Mouse (Mus musculus) MEL (cell line): Measurements from ENCODE around the gene Cckar. TPM values are rescaled to one million over a fixed set of nuclear protein-coding genes. Genes with fewer than 3 reads are reported as not detected.

Source experiments
- DNase-seq: peaks from one replicate; pipeline ENCODE4 v3.0.0; 2011; ENCODE audit warnings: low read depth, low spot score
- H3K27ac ChIP-seq: 2 replicates; pipeline ENCODE4 v1.5.1; 2012; ENCODE audit warnings: low read depth, mild to moderate bottlenecking, control low read depth, low read length, moderate library complexity; ENCODE audit not compliant: control insufficient read depth
- H3K27me3 ChIP-seq, 2 experiments: fragments of 150-350 bp in 1 of 2; sonication (generic) in 1 of 2; 2 replicates each; pipeline ENCODE4 v1.6.1; 2012; ENCODE audit warnings: low read length in 2 of 2, mild to moderate bottlenecking in 2 of 2, improper control_type of control experiment in 1 of 2, moderate library complexity in 1 of 2; ENCODE audit not compliant: insufficient read depth in 2 of 2, control insufficient read depth in 1 of 2
- H3K36me3 ChIP-seq, 2 experiments: 2 replicates each; pipeline ENCODE4 v1.6.1; 2012 to 2014; ENCODE audit warnings: low read length in 2 of 2, improper control_type of control experiment in 1 of 2, inconsistent platforms in 1 of 2, mild to moderate bottlenecking in 1 of 2; ENCODE audit not compliant: insufficient read depth in 2 of 2, control insufficient read depth in 1 of 2
- H3K4me1 ChIP-seq, 2 experiments: fragments of 150-350 bp in 1 of 2; sonication (generic) in 1 of 2; 2 replicates each; pipeline ENCODE4 v1.6.1; 2012; ENCODE audit warnings: low read length in 2 of 2, improper control_type of control experiment in 1 of 2, mild to moderate bottlenecking in 1 of 2; ENCODE audit not compliant: insufficient read depth in 2 of 2, control insufficient read depth in 1 of 2
- H3K4me3 ChIP-seq, 2 experiments: fragments of 150-350 bp in 1 of 2; sonication (generic) in 1 of 2; 2 replicates each; pipeline ENCODE4 v1.5.1; 2012; ENCODE audit warnings: low read depth in 2 of 2, low read length in 2 of 2, mild to moderate bottlenecking in 2 of 2, moderate library complexity in 2 of 2, control low read depth in 1 of 2, improper control_type of control experiment in 1 of 2; ENCODE audit not compliant: control insufficient read depth in 1 of 2, insufficient read depth in 1 of 2
- H3K79me2 ChIP-seq: 2 replicates; pipeline ENCODE4 v1.6.1; 2012; ENCODE audit warnings: mild to moderate bottlenecking, low read length, moderate library complexity; ENCODE audit not compliant: control insufficient read depth, poor library complexity, insufficient read depth
- H3K9ac ChIP-seq: 2 replicates; pipeline ENCODE4 v1.6.1; 2012; ENCODE audit warnings: low read depth, mild to moderate bottlenecking, control low read depth, low read length, moderate library complexity; ENCODE audit not compliant: control insufficient read depth, poor library complexity, severe bottlenecking
- H3K9me3 ChIP-seq: fragments of 150-350 bp; sonication (generic); replicated peaks from 2 replicates; pipeline ENCODE4 v1.6.1; 2012; ENCODE audit warnings: mild to moderate bottlenecking, low read length, improper control_type of control experiment, moderate library complexity; ENCODE audit not compliant: insufficient read depth
- BHLHE40 ChIP-seq: IDR thresholded peaks from 2 replicates; pipeline ENCODE4 v1.6.1; 2012; ENCODE audit warnings: low read depth, mild to moderate bottlenecking, inconsistent platforms, low read length, improper control_type of control experiment, borderline replicate concordance
- CHD1 ChIP-seq: IDR thresholded peaks from 2 replicates; pipeline ENCODE4 v1.6.1; 2012; ENCODE audit warnings: low read depth, mild to moderate bottlenecking, inconsistent platforms, low read length, improper control_type of control experiment
- CTCF ChIP-seq, 3 experiments: IDR thresholded peaks in 2 of 3; conservative IDR thresholded peaks in 1 of 3; 2 replicates each; pipeline ENCODE4 v1.5.1; 2011 to 2012; ENCODE audit warnings: low read length in 3 of 3, low read depth in 2 of 3, mild to moderate bottlenecking in 2 of 3, improper control_type of control experiment in 1 of 3, inconsistent platforms in 1 of 3, mixed read lengths in 1 of 3, moderate library complexity in 1 of 3; ENCODE audit not compliant: control insufficient read depth in 1 of 3, insufficient read depth in 1 of 3, poor library complexity in 1 of 3, severe bottlenecking in 1 of 3
- E2F4 ChIP-seq: IDR thresholded peaks from 2 replicates; pipeline ENCODE4 v1.6.1; 2011; ENCODE audit warnings: low read depth, low read length, improper control_type of control experiment, borderline replicate concordance
- ELF1 ChIP-seq: IDR thresholded peaks from 2 replicates; pipeline ENCODE4 v1.6.1; 2014; ENCODE audit warnings: low read depth, mild to moderate bottlenecking, inconsistent platforms, low read length, improper control_type of control experiment, moderate library complexity
- EP300 ChIP-seq, 2 experiments: IDR thresholded peaks; 2 replicates each; pipeline ENCODE4 v1.6.1; 2011; ENCODE audit warnings: improper control_type of control experiment in 2 of 2, low read length in 2 of 2, low read depth in 1 of 2, mild to moderate bottlenecking in 1 of 2
- ETS1 ChIP-seq: IDR thresholded peaks from 2 replicates; pipeline ENCODE4 v1.6.1; 2012; ENCODE audit warnings: low read depth, mild to moderate bottlenecking, inconsistent platforms, low read length, improper control_type of control experiment, moderate library complexity
- GABPA ChIP-seq: IDR thresholded peaks from 2 replicates; pipeline ENCODE4 v1.6.1; 2012; ENCODE audit warnings: low read depth, mild to moderate bottlenecking, inconsistent platforms, low read length, improper control_type of control experiment, moderate library complexity
- HCFC1 ChIP-seq: IDR thresholded peaks from 2 replicates; pipeline ENCODE4 v1.6.1; 2012; ENCODE audit warnings: low read depth, mild to moderate bottlenecking, inconsistent platforms, low read length, improper control_type of control experiment, moderate library complexity
- JUND ChIP-seq: IDR thresholded peaks from 2 replicates; pipeline ENCODE4 v1.6.1; 2011; ENCODE audit warnings: low read depth, mild to moderate bottlenecking, improper control_type of control experiment, low read length
- MAFK ChIP-seq: IDR thresholded peaks from 2 replicates; pipeline ENCODE4 v1.6.1; 2011; ENCODE audit warnings: low read depth, mild to moderate bottlenecking, low read length, improper control_type of control experiment, borderline replicate concordance
- MAX ChIP-seq: IDR thresholded peaks from 2 replicates; pipeline ENCODE4 v1.6.1; 2011; ENCODE audit warnings: low read length, improper control_type of control experiment
- MEF2A ChIP-seq: IDR thresholded peaks from 2 replicates; pipeline ENCODE4 v1.6.1; 2014; ENCODE audit warnings: low read depth, mild to moderate bottlenecking, inconsistent platforms, low read length, improper control_type of control experiment; ENCODE audit not compliant: poor library complexity, insufficient replicate concordance, severe bottlenecking; ENCODE audit errors: extremely low read depth
- MYC ChIP-seq: IDR thresholded peaks from 2 replicates; pipeline ENCODE4 v1.6.1; 2011; ENCODE audit warnings: low read depth, mild to moderate bottlenecking, low read length, improper control_type of control experiment, moderate library complexity
- NRF1 ChIP-seq: IDR thresholded peaks from 2 replicates; pipeline ENCODE4 v1.6.1; 2014; ENCODE audit warnings: low read depth, mild to moderate bottlenecking, inconsistent platforms, low read length, improper control_type of control experiment, moderate library complexity; ENCODE audit not compliant: poor library complexity, insufficient read depth, severe bottlenecking
- POLR2A ChIP-seq, 2 experiments: IDR thresholded peaks; 2 replicates each; pipeline ENCODE4 v1.6.1; 2011 to 2012; ENCODE audit warnings: low read length in 2 of 2, mild to moderate bottlenecking in 2 of 2, control low read depth in 1 of 2, improper control_type of control experiment in 1 of 2, low read depth in 1 of 2, moderate library complexity in 1 of 2; ENCODE audit not compliant: control insufficient read depth in 1 of 2, insufficient read depth in 1 of 2, poor library complexity in 1 of 2
- RAD21 ChIP-seq: IDR thresholded peaks from 2 replicates; pipeline ENCODE4 v1.6.1; 2011; ENCODE audit warnings: mild to moderate bottlenecking, low read depth, low read length, improper control_type of control experiment
- RCOR1 ChIP-seq: IDR thresholded peaks from 2 replicates; pipeline ENCODE4 v1.6.1; 2012; ENCODE audit warnings: low read depth, mild to moderate bottlenecking, inconsistent platforms, low read length, improper control_type of control experiment
- TAL1 ChIP-seq: IDR thresholded peaks from 2 replicates; pipeline ENCODE4 v1.6.1; 2012; ENCODE audit warnings: mild to moderate bottlenecking, inconsistent platforms, low read length, moderate library complexity, mixed read lengths
- TCF12 ChIP-seq: IDR thresholded peaks from 2 replicates; pipeline ENCODE4 v1.6.1; 2014; ENCODE audit warnings: low read depth, mild to moderate bottlenecking, inconsistent platforms, low read length, improper control_type of control experiment, moderate library complexity
- ZC3H11A ChIP-seq: IDR thresholded peaks from 2 replicates; pipeline ENCODE4 v1.6.1; 2012; ENCODE audit warnings: low read depth, mild to moderate bottlenecking, inconsistent platforms, low read length, improper control_type of control experiment
- ZMIZ1 ChIP-seq: IDR thresholded peaks from 2 replicates; pipeline ENCODE4 v1.6.1; 2012; ENCODE audit warnings: low read depth, mild to moderate bottlenecking, inconsistent platforms, low read length, improper control_type of control experiment, moderate library complexity
- polyA plus RNA-seq, 2 experiments: library from polyadenylated mRNA; stranded (reverse) in 1 of 2; unstranded in 1 of 2; fragments of >175 nt in 1 of 2; fragments of >200 nt in 1 of 2; gene quantifications; 2 replicates each; pipeline versions ENCODE4 v1.2.1 to v1.2.4; 2012; ENCODE audit warnings: low replicate concordance in 2 of 2, low read depth in 1 of 2; ENCODE audit not compliant: insufficient read length in 2 of 2, insufficient read depth in 1 of 2, missing spikeins in 1 of 2
- total RNA-seq: library from RNA; depleted of rRNA; stranded (reverse); fragments of 300-350 nt; gene quantifications from 2 replicates; pipeline ENCODE4 v1.2.3, GENCODE M21; 2012

The Cckar gene
- total and polyA plus RNA-seq, 3 experiments = not detected

- Histone ChIP-seq H3K9ac (no peak overlapping the region), H3K9me3 (no peaks in the 10 kb centered on the region), H3K36me3 (no peaks in the 10 kb centered on the region), H3K27me3 (no peaks in the 10 kb centered on the region), H3K4me1 (no peaks in the 10 kb centered on the region), H3K4me3 (no peak overlapping the region), H3K27ac (no peak overlapping the region), H3K79me2 (no peaks in the 10 kb centered on the region)
- TF ChIP-seq CHD1 (no peak), MAFK (no peak), NRF1 (no peak), MEF2A (no peak), CTCF (IDR thresholded peaks at IDR 0.05 in 2 of 3, conservative IDR thresholded peaks at IDR 0.05 in 1 of 3; ENCODE audit: control insufficient read depth in 1 of 3, insufficient read depth in 1 of 3, low read depth in 2 of 3, low read length in 3 of 3, poor library complexity in 1 of 3, severe bottlenecking in 1 of 3) (no peak), RAD21 (no peak), RCOR1 (no peak), POLR2A (IDR thresholded peaks at IDR 0.05; ENCODE audit: control insufficient read depth in 1 of 2, insufficient read depth in 1 of 2, low read depth in 1 of 2, low read length in 2 of 2, poor library complexity in 1 of 2) (no peak), ZMIZ1 (no peak), E2F4 (no peak), ETS1 (no peak)
- no peak for DNase-seq
Measured at GRCm38 (mm10) chr5:53697794-53698193, 9.7 kb downstream of the Cckar start.

- no peaks in the 10 kb centered on the region for H3K36me3 ChIP-seq
- no peaks in the 10 kb centered on the region for H3K27me3 ChIP-seq
- H3K4me3 ChIP-seq = no peak overlapping the region
- TF ChIP-seq ELF1 (no peak), EP300 (IDR thresholded peaks at IDR 0.05; ENCODE audit: low read depth in 1 of 2, low read length in 2 of 2) (no peak)
- no peaks in the 10 kb centered on the region for H3K79me2 ChIP-seq
- no peaks in the 10 kb centered on the region for H3K9me3 ChIP-seq
- H3K9ac ChIP-seq = no peak overlapping the region
- H3K4me1 ChIP-seq = no peaks in the 10 kb centered on the region
- H3K27ac ChIP-seq = no peak overlapping the region
- DNase-seq = no peak
Measured at GRCm38 (mm10) chr5:53696701-53697100, 10.8 kb downstream of the Cckar start.

GRCm38 (mm10) chr5:53692662-53693061, 14.8 kb downstream of the Cckar start:
- no peak for DNase-seq
- Histone ChIP-seq H3K36me3 (no peaks in the 10 kb centered on the region), H3K27ac (no peak overlapping the region), H3K4me1 (no peaks in the 10 kb centered on the region), H3K9ac (no peak overlapping the region), H3K9me3 (no peaks in the 10 kb centered on the region), H3K79me2 (no peaks in the 10 kb centered on the region), H3K4me3 (no peak overlapping the region), H3K27me3 (no peaks in the 10 kb centered on the region)
- TF ChIP-seq MAFK (no peak), GABPA (no peak), MAX (no peak), ZC3H11A (no peak), MYC (no peak), ETS1 (no peak), HCFC1 (no peak), JUND (no peak), TCF12 (no peak), RCOR1 (no peak), ZMIZ1 (no peak), BHLHE40 (no peak), TAL1 (no peak)
